Mouse (Mus musculus): ENCODE data around the gene Slc44a3.
"Not testable (repeated sequence)": the region's sequence is repeated elsewhere in the genome, so short reads cannot be mapped to it uniquely, and the experiment has no call there.

Gene Slc44a3

GRCm38 (mm10) chr3:121552723-121553122 lies 20.5 kb upstream of the Slc44a3 start:
- DNase-seq (ENCODE audit: low spot score in 2 of 2) = no peak

- no peak for DNase-seq (ENCODE audit: low spot score in 2 of 2)
Observed at GRCm38 (mm10) chr3:121550370-121550769, 18.2 kb upstream of the Slc44a3 start.

GRCm38 (mm10) chr3:121547851-121548624 lies 15.8 kb upstream of the Slc44a3 start:
- DNase-seq (ENCODE audit: low spot score in 2 of 2) = no peak

GRCm38 (mm10) chr3:121540621-121541020 lies 8.4 kb upstream of the Slc44a3 start:
- DNase-seq (ENCODE audit: low spot score in 2 of 2) = no peak

- no peak for DNase-seq (ENCODE audit: low spot score in 2 of 2)
Observed at GRCm38 (mm10) chr3:121539871-121540431, 7.7 kb upstream of the Slc44a3 start.

GRCm38 (mm10) chr3:121538847-121539246 lies 6.6 kb upstream of the Slc44a3 start:
- not testable (repeated sequence) for DNase-seq (ENCODE audit: low spot score in 2 of 2)

- DNase-seq (ENCODE audit: low spot score in 2 of 2) = no peak
Observed at GRCm38 (mm10) chr3:121537996-121538395, 5.8 kb upstream of the Slc44a3 start.

GRCm38 (mm10) chr3:121536803-121537202 lies 4.6 kb upstream of the Slc44a3 start:
- DNase-seq (ENCODE audit: low spot score in 2 of 2) = no peak

GRCm38 (mm10) chr3:121535813-121536504 lies 3.8 kb upstream of the Slc44a3 start:
- no peak for DNase-seq (ENCODE audit: low spot score in 2 of 2)

GRCm38 (mm10) chr3:121531370-121532148 lies 645 bp downstream of the Slc44a3 start:
- no peak for DNase-seq (ENCODE audit: low spot score in 2 of 2)

GRCm38 (mm10) chr3:121530546-121531258 lies 1.5 kb downstream of the Slc44a3 start:
- DNase-seq (ENCODE audit: low spot score in 2 of 2) = no peak

- DNase-seq (ENCODE audit: low spot score in 2 of 2) = no peak
Observed at GRCm38 (mm10) chr3:121526096-121527093, 5.8 kb downstream of the Slc44a3 start.

- DNase-seq (ENCODE audit: low spot score in 2 of 2) = no peak
Observed at GRCm38 (mm10) chr3:121521633-121522125, 10.5 kb downstream of the Slc44a3 start.

- no peak for DNase-seq (ENCODE audit: low spot score in 2 of 2)
Observed at GRCm38 (mm10) chr3:121521123-121521522, 11.1 kb downstream of the Slc44a3 start.

GRCm38 (mm10) chr3:121517030-121517429 lies 15.2 kb downstream of the Slc44a3 start:
- DNase-seq (ENCODE audit: low spot score in 2 of 2) = no peak

GRCm38 (mm10) chr3:121509141-121509540 lies 23.1 kb downstream of the Slc44a3 start:
- no peak for DNase-seq (ENCODE audit: low spot score in 2 of 2)

GRCm38 (mm10) chr3:121507678-121508077 lies 24.5 kb downstream of the Slc44a3 start:
- DNase-seq (ENCODE audit: low spot score in 2 of 2) = no peak

- DNase-seq (ENCODE audit: low spot score in 2 of 2) = no peak
Observed at GRCm38 (mm10) chr3:121506756-121507155, 25.4 kb downstream of the Slc44a3 start.

GRCm38 (mm10) chr3:121506175-121506574 lies 26.0 kb downstream of the Slc44a3 start:
- no peak for DNase-seq (ENCODE audit: low spot score in 2 of 2)

GRCm38 (mm10) chr3:121504927-121505487 lies 27.2 kb downstream of the Slc44a3 start:
- no peak for DNase-seq (ENCODE audit: low spot score in 2 of 2)

Measured in spleen, postnatal 36 days (tissue).